Mouse (Mus musculus): Measurements from ENCODE around the gene Dnm2.

GRCm38 (mm10) chr9:21411669-21412550 lies 12.8 kb upstream of the Dnm2 start, which contains the start of gene Qtrt1:
- no peak for TF ChIP-seq POLR2A (IDR thresholded peaks at IDR 0.05; ENCODE audit: borderline replicate concordance, low read depth, low read length)
- no peak for TF ChIP-seq CTCF (IDR thresholded peaks at IDR 0.05; ENCODE audit: low read depth, low read length)
